Mouse (Mus musculus) lung, embryonic 16.5 days (tissue): ENCODE measurements around the gene Hs3st3a1. TPM values are rescaled to one million over a fixed set of nuclear protein-coding genes. Genes with fewer than 3 reads are reported as not detected.
A peak's percentile ranks its signal among the peaks of the same experiment; 100 is the strongest.

Experiments used
- ATAC-seq: fragments of 200-750 bp; cut with Nextera tagmentation; 2 replicates; pipeline ENCODE4 v1.8.0; 2017; ENCODE audit warnings: low read depth, mild to moderate bottlenecking, moderate library complexity
- H3K27ac ChIP-seq: fragments of 300-500 bp; sonication (generic); 2 replicates; pipeline ENCODE4 v1.5.1; 2014; ENCODE audit warnings: mild to moderate bottlenecking, control low read depth, low read length
- H3K27me3 ChIP-seq: fragments of 300-500 bp; sonication (generic); 2 replicates; pipeline ENCODE4 v1.6.1; 2014; ENCODE audit warnings: low read depth, low read length, mixed read lengths; ENCODE audit not compliant: control insufficient read depth, insufficient read depth
- H3K36me3 ChIP-seq: fragments of 300-500 bp; sonication (generic); 2 replicates; pipeline ENCODE4 v1.6.1; 2014; ENCODE audit warnings: low read length; ENCODE audit not compliant: control insufficient read depth, insufficient read depth
- H3K4me1 ChIP-seq: fragments of 300-500 bp; sonication (generic); replicated peaks from 2 replicates; pipeline ENCODE4 v1.6.1; 2014; ENCODE audit warnings: low read length, mixed read lengths; ENCODE audit not compliant: control insufficient read depth, insufficient read depth
- H3K4me2 ChIP-seq: fragments of 300-500 bp; sonication (generic); 2 replicates; pipeline ENCODE4 v1.6.1; 2014; ENCODE audit warnings: low read depth, low read length, control low read depth
- H3K4me3 ChIP-seq: fragments of 300-500 bp; sonication (generic); 2 replicates; pipeline ENCODE4 v1.5.1; 2014; ENCODE audit warnings: mild to moderate bottlenecking, low read length, control low read depth
- H3K9ac ChIP-seq: fragments of 300-500 bp; sonication (generic); 2 replicates; pipeline ENCODE4 v1.6.1; 2014; ENCODE audit warnings: low read length, control low read depth
- H3K9me3 ChIP-seq: fragments of 300-500 bp; sonication (generic); 2 replicates; pipeline ENCODE4 v1.6.1; 2016; ENCODE audit warnings: low read length; ENCODE audit not compliant: control insufficient read depth
- WGBS: fragments of 180-500 bp; shearing (Covaris S2); extraction: QIAGEN DNeasy Blood & Tissue Kit; methylation state at CpG from one replicate; pipeline ENCODE4 v1.1.7; 2014; 5-methylcytosine and 5-hydroxymethylcytosine counted together
- polyA plus RNA-seq: library from polyadenylated mRNA; unstranded; fragments of >200 nt; fragmentation: Nextera tagmentation; extraction: Ambion mirVana; gene quantifications from 2 replicates; pipeline ENCODE4 v1.2.1, GENCODE M21; 2015

Hs3st3a1 gene
- polyA plus RNA-seq, 1 experiment from 2014 or later, result 0.38 TPM

DNA sequence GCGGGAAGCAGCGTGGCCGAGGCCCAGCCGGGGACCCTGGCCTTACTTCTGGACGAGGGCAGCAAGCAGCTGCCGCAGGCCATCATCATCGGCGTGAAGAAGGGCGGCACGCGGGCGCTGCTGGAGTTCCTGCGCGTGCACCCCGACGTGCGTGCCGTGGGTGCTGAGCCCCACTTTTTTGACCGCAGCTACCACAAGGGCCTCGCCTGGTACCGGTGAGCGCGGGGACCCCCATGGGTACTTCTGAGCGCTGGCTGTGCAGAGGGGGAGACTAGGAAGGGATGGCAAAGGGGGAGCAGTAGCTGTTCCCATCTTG, 1.2 kb downstream of the Hs3st3a1 start, which contains the start of gene F930015N05Rik:
Gene F930015N05Rik (minus strand): TSS at position 242 of the 316 bp plus-strand sequence.
- H3K27ac ChIP-seq, result peak within 1 kb of the TSS; percentile 8; the same call in 1 of the 2 replicates

DNA sequence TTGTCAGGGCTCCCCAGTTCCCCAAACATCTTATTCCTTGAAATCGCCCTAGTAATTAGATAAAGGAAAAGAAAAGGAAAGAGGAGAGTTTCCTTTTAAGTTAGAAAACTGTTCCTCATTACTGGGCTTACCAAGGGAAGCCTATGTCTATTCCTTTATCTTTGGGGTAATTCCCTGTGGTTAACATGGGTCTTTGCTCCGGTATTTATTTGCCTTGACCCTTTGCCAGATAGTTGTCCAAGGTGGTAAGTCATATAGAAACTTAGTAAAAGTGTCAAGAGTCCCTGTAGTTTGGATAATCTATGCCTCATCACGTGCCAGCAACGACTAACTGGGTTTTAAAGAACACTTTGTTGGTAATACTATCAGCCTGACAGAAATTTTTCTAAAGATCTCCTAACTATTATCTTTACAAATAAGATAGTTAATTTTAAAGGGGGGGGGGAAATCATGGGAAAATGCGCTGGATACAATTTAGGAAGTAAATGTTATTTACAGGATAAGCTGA, 1.7 kb downstream of the Hs3st3a1 start:
- peaks cover 10% of the 10 kb centered on the region for H3K4me1 ChIP-seq
- H3K27ac ChIP-seq, result no peak overlapping the region
- peaks cover 22% of the 10 kb centered on the region for H3K27me3 ChIP-seq
- 0 out of 2 replicates have a peak overlapping the region, but pooled peaks have one; percentile 72 for H3K9ac ChIP-seq
- peak overlapping the region; percentile 98 for H3K4me2 ChIP-seq
- peak overlapping the region; percentile 49 for H3K4me3 ChIP-seq
- no peak for ATAC-seq
- no peaks in the 10 kb centered on the region for H3K9me3 ChIP-seq
- no peaks in the 10 kb centered on the region for H3K36me3 ChIP-seq
- WGBS, result 39% methylated on average over 5 of the region's 5 CpGs

More for the DNA sequence above, 1.2 kb downstream of the Hs3st3a1 start, which contains the start of gene F930015N05Rik:
- under 1% methylated on average over 24 of the region's 24 CpGs for WGBS
- no peaks in the 10 kb centered on the region for H3K9me3 ChIP-seq
- peaks cover 22% of the 10 kb centered on the region for H3K27me3 ChIP-seq
- H3K4me3 ChIP-seq, result peak within 1 kb of the TSS; percentile 49
- H3K9ac ChIP-seq, result peak within 1 kb of the TSS; percentile 72
- H3K36me3 ChIP-seq, result no peaks in the 10 kb centered on the region
- H3K4me2 ChIP-seq, result peak within 1 kb of the TSS; percentile 98
- peaks cover 10% of the 10 kb centered on the region for H3K4me1 ChIP-seq
- no peak for ATAC-seq

DNA sequence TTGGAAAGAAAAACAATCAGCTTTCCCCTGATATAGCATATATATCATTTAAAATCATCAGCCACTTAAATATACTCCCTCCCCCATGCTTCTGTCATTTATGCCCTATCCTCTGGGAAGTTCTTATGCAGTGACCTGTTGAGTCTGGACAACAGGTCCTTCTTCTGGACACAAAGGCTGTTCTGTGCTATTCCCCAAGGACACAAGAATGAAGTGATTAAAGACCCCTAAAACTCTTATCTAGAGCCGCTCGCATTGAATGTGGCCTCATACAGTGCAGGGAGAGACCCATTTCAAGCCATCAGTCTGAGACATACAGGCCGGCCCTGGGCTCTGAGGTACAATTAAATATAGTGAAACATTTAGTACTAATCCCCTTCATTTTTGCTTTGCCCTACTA, 2.6 kb downstream of the Hs3st3a1 start:
- ATAC-seq, result no peak
- no peak overlapping the region for H3K4me2 ChIP-seq
- WGBS, result 86% methylated on average over 3 of the region's 3 CpGs
- no peak overlapping the region for H3K4me3 ChIP-seq
- H3K27ac ChIP-seq, result no peak overlapping the region
- H3K4me1 ChIP-seq, result peaks cover 10% of the 10 kb centered on the region
- H3K27me3 ChIP-seq, result peaks cover 19% of the 10 kb centered on the region
- H3K9me3 ChIP-seq, result no peaks in the 10 kb centered on the region
- H3K9ac ChIP-seq, result no peak overlapping the region
- H3K36me3 ChIP-seq, result no peaks in the 10 kb centered on the region

DNA sequence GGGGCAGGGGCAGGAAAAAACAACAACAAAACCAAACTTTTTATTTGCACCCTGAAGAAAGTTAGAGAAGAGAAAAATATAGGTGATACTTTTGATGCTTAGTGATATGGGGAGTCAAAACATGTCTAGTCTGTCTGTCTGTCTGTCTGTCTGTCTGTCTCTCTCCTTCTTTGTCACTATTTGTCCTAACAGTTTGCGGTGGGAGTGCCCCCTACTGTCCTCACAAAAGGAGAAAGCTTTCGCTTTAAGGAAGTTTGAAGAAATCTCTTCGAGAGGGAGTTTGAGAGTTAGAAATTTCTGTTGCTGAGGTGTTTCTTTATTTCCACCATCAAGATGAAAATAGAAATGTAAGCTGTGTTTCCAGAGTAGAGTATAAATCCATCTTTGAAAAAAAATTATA, 3.8 kb downstream of the Hs3st3a1 start:
- no peaks in the 10 kb centered on the region for H3K36me3 ChIP-seq
- ATAC-seq, result no peak
- no peak overlapping the region for H3K4me2 ChIP-seq
- H3K27ac ChIP-seq, result no peak overlapping the region
- peaks cover 10% of the 10 kb centered on the region for H3K4me1 ChIP-seq
- WGBS, result 40% methylated on average over 3 of the region's 3 CpGs
- H3K9me3 ChIP-seq, result no peaks in the 10 kb centered on the region
- peaks cover 17% of the 10 kb centered on the region for H3K27me3 ChIP-seq
- H3K9ac ChIP-seq, result no peak overlapping the region
- no peak overlapping the region for H3K4me3 ChIP-seq

DNA sequence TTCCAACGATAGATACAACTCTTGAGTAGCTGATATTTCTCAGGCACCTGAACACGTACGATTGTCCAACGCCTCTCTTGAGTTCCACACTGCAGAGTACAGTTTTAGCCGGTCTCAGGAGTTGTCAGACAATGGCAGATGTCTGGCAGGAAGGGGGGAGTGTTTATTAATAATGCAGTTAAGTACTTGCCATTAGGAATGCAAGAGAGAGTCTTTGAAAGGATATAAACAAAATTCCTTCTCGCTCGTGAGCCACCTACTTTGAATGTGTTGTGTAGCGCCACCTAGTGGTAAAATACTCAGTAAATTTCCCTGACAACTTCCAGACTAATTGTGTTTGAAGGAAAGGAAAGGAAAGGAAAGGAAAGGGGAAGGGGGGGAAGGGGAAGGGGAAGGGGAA, 7.0 kb downstream of the Hs3st3a1 start:
- Histone ChIP-seq H3K27ac (no peak overlapping the region), H3K36me3 (no peaks in the 10 kb centered on the region), H3K9me3 (no peaks in the 10 kb centered on the region), H3K27me3 (peaks cover 5% of the 10 kb centered on the region), H3K4me3 (0 out of 2 replicates have a peak overlapping the region, but pooled peaks have one; percentile 3), H3K9ac (no peak overlapping the region), H3K4me1 (no peaks in the 10 kb centered on the region; the same call in 1 of the 2 replicates), H3K4me2 (peak overlapping the region; percentile 30)
- ATAC-seq, result no peak
- WGBS, result 8% methylated on average over 8 of the region's 8 CpGs

DNA sequence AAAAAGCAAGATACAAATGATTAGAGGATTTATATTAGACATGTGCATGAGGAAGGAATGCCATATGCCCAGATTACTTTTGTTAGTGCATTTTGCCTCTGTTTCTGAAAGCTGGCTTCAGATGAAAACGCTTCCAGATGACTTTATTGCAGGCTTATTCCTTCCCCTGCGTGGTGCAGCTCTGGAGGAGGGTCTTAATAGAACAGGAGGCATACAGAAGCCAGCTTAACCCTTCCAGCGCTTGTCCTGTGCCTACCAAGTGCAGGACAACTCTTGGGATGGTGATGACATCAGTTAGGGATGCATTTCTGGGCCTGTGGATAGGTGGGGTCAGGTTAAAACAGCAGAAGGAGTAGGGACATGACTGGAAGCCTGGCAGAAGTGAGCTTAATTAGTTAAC, 7.6 kb downstream of the Hs3st3a1 start:
- Histone ChIP-seq H3K27ac (no peak overlapping the region), H3K4me2 (no peak overlapping the region), H3K4me3 (no peak overlapping the region), H3K9ac (no peak overlapping the region), H3K27me3 (peaks cover 3% of the 10 kb centered on the region), H3K36me3 (no peaks in the 10 kb centered on the region), H3K9me3 (no peaks in the 10 kb centered on the region), H3K4me1 (no peaks in the 10 kb centered on the region; the same call in 1 of the 2 replicates)
- ATAC-seq, result no peak
- WGBS, result 45% methylated on average over 3 of the region's 3 CpGs

DNA sequence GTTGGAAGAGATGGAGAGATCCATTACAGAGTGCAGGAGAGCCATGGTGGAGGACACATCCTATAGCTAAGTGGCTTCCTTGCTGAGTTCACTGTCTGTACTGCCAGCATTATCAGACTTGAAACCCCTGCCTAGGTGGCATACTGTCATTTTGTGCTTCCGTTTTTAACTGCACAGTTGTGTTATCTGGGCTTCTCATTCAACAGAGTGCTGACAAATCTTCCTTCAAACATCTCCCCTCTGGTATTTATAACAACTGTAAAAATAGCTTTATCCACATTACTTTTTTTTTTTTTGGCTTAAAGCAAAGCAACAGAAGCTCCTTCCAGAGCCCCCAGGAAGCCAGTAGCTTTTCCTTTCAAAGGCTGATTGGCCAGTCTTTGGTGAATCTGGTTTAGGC, 10.1 kb downstream of the Hs3st3a1 start:
- Histone ChIP-seq H3K4me2 (no peak overlapping the region), H3K9ac (no peak overlapping the region), H3K4me3 (no peak overlapping the region), H3K27ac (no peak overlapping the region), H3K9me3 (no peaks in the 10 kb centered on the region), H3K36me3 (no peaks in the 10 kb centered on the region), H3K27me3 (no peaks in the 10 kb centered on the region), H3K4me1 (peaks cover 2% of the 10 kb centered on the region; the same call in 1 of the 2 replicates)
- 70% methylated on average over 1 of the region's 1 CpGs for WGBS
- no peak for ATAC-seq

DNA sequence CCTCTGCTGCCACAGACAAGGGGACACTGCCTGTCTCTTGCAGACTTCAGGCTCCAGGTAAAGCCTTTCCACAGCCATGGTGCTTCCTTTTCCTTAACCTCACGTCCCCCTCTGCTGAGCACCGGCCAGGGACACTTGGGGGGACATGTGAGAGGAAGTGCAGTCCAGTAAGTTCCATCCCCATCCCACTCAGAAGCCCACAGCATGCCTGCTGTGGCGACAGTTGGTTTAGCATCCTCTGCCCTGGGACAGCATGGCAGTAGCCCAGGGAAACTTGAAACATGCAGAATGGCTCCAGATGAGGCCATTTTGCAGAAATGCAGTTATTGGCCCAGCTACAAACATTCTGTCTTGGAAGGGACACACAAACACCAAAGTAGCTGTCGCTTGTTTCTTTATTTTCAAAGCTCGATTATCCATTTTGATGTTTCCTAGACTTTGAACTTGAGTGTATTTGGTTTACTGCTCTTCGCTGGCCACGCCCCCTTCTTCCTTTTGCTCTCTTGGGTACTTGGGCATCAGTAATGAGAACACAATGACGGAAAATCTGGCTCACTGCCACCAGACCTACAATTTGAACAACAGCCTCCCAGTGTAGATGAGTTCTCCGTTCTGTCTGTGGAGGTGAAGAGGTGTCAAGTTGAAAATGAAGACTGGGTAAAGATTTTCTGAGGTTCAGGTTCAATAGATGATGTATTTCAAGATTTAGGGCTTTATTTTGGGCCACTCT, 13.6 kb downstream of the Hs3st3a1 start:
- no peak for ATAC-seq
- peaks cover 2% of the 10 kb centered on the region; the same call in 1 of the 2 replicates for H3K4me1 ChIP-seq
- H3K4me2 ChIP-seq, result no peak overlapping the region
- H3K9me3 ChIP-seq, result no peaks in the 10 kb centered on the region
- no peak overlapping the region for H3K9ac ChIP-seq
- H3K27ac ChIP-seq, result no peak overlapping the region
- 70% methylated on average over 9 of the region's 9 CpGs for WGBS
- no peaks in the 10 kb centered on the region for H3K36me3 ChIP-seq
- H3K4me3 ChIP-seq, result no peak overlapping the region
- no peaks in the 10 kb centered on the region for H3K27me3 ChIP-seq

DNA sequence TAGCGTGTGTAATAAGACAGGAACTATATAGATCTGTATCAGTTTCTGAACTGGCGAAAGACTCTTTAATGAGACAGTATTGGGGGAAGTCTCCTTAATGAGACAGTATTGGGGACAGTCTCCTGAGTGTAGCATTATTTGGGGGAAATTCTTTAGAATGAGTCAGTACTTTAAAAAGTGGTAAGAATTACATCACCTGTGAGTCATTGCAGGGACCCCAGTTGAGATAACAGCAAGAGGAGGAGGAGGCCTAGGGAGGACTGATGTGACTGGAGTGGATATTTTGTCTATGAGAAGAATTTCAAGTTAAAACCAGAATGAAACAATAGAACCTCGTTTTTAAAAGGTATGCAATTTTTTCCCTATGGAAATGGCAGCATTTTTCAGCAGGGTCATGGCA, 26.6 kb downstream of the Hs3st3a1 start:
- Histone ChIP-seq H3K4me1 (no peaks in the 10 kb centered on the region), H3K36me3 (no peaks in the 10 kb centered on the region), H3K9ac (no peak overlapping the region), H3K4me2 (no peak overlapping the region), H3K27me3 (no peaks in the 10 kb centered on the region), H3K4me3 (no peak overlapping the region), H3K27ac (no peak overlapping the region), H3K9me3 (no peaks in the 10 kb centered on the region)
- no peak for ATAC-seq
- WGBS, result 66% methylated on average over 3 of the region's 3 CpGs
